Mouse (Mus musculus) cortical plate, adult 2 months (tissue): ENCODE data around the gene Card14.

Source experiments
- CTCF ChIP-seq: fragments of 200-500 bp; IDR thresholded peaks from 2 replicates; pipeline ENCODE4 v1.5.1; 2011; ENCODE audit warnings: mild to moderate bottlenecking, control low read depth, low read length; ENCODE audit not compliant: insufficient read depth; ENCODE audit errors: extremely low read depth
- POLR2A ChIP-seq: fragments of 200-500 bp; IDR thresholded peaks from 2 replicates; pipeline ENCODE4 v1.6.1; 2011; ENCODE audit warnings: mild to moderate bottlenecking, low read length, control low read depth; ENCODE audit not compliant: insufficient read depth; ENCODE audit errors: extremely low read depth

- TF ChIP-seq POLR2A (no peak), CTCF (no peak)
These were observed 51.5 kb downstream of the Card14 start for GRCm38 (mm10) chr11:119359089-119359488.
